Mouse (Mus musculus) neural tube, embryonic 11.5 days (tissue): Measurements from ENCODE around the gene Sap30bp. TPM values are rescaled to one million over a fixed set of nuclear protein-coding genes. Genes with fewer than 3 reads are reported as not detected.

Experiments
- ATAC-seq: fragments of 200-750 bp; cut with Nextera tagmentation; 2 replicates; pipeline ENCODE4 v1.8.0; 2017; ENCODE audit warnings: moderate number of reproducible peaks, mild to moderate bottlenecking, moderate TSS enrichment, moderate library complexity; ENCODE audit not compliant: insufficient read depth, low FRiP score, low TSS enrichment
- DNase-seq: peaks from one replicate; pipeline ENCODE4 v3.0.0-alpha.2; 2015; ENCODE audit warnings: low spot score
- H3K27ac ChIP-seq: fragments of 300-500 bp; sonication (generic); 2 replicates; pipeline ENCODE4 v1.5.1; 2014; ENCODE audit warnings: low read depth, mild to moderate bottlenecking, low read length
- H3K27me3 ChIP-seq: fragments of 300-500 bp; sonication (generic); 2 replicates; pipeline ENCODE4 v1.6.1; 2014; ENCODE audit warnings: mild to moderate bottlenecking, low read length, mixed read lengths; ENCODE audit not compliant: control insufficient read depth, insufficient read depth
- H3K36me3 ChIP-seq: fragments of 300-500 bp; sonication (generic); 2 replicates; pipeline ENCODE4 v1.6.1; 2014; ENCODE audit warnings: mild to moderate bottlenecking, low read length, moderate library complexity, mixed read lengths; ENCODE audit not compliant: control insufficient read depth, insufficient read depth
- H3K4me1 ChIP-seq: fragments of 300-500 bp; sonication (generic); 2 replicates; pipeline ENCODE4 v1.6.1; 2014; ENCODE audit warnings: low read length, mixed read lengths; ENCODE audit not compliant: control insufficient read depth, insufficient read depth
- H3K4me2 ChIP-seq: fragments of 300-500 bp; sonication (generic); 2 replicates; pipeline ENCODE4 v1.6.1; 2014; ENCODE audit warnings: low read depth, mild to moderate bottlenecking, moderate library complexity
- H3K4me3 ChIP-seq: fragments of 300-500 bp; sonication (generic); 2 replicates; pipeline ENCODE4 v1.5.1; 2014; ENCODE audit warnings: low read depth, low read length
- H3K9ac ChIP-seq: fragments of 300-500 bp; sonication (generic); 2 replicates; pipeline ENCODE4 v1.6.1; 2014; ENCODE audit warnings: mild to moderate bottlenecking, low read length
- H3K9me3 ChIP-seq: fragments of 300-500 bp; sonication (generic); 2 replicates; pipeline ENCODE4 v1.6.1; 2016; ENCODE audit warnings: low read length; ENCODE audit not compliant: control insufficient read depth
- WGBS: fragments of 180-500 bp; shearing (Covaris S2); extraction: QIAGEN DNeasy Blood & Tissue Kit; methylation state at CpG from one replicate; pipeline ENCODE4 v1.1.7; 2014; 5-methylcytosine and 5-hydroxymethylcytosine counted together
- polyA plus RNA-seq: library from polyadenylated mRNA; unstranded; fragments of >200 nt; fragmentation: Nextera tagmentation; extraction: Ambion mirVana; gene quantifications from 2 replicates; pipeline ENCODE4 v1.2.1, GENCODE M21; 2014

Sap30bp gene
- polyA plus RNA-seq, 1 experiment from 2014 or later: 51.8 TPM

GRCm38 (mm10) chr11:115918637-115919036 is 14.4 kb upstream of the Sap30bp start:
- no peaks in the 10 kb centered on the region for H3K9me3 ChIP-seq
- DNase-seq (no peak), ATAC-seq (no peak)
- no peak overlapping the region for H3K4me2 ChIP-seq
- 86% methylated on average over 5 of the region's 5 CpGs for WGBS
- H3K27ac ChIP-seq: no peak overlapping the region
- no peak overlapping the region for H3K9ac ChIP-seq
- H3K4me3 ChIP-seq: no peak overlapping the region
- H3K36me3 ChIP-seq: no peaks in the 10 kb centered on the region
- H3K4me1 ChIP-seq: no peaks in the 10 kb centered on the region
- no peaks in the 10 kb centered on the region for H3K27me3 ChIP-seq

- Histone ChIP-seq H3K4me3 (no peak overlapping the region), H3K27me3 (no peaks in the 10 kb centered on the region), H3K4me2 (no peak overlapping the region), H3K27ac (no peak overlapping the region), H3K36me3 (no peaks in the 10 kb centered on the region), H3K4me1 (no peaks in the 10 kb centered on the region), H3K9ac (no peak overlapping the region), H3K9me3 (no peaks in the 10 kb centered on the region)
- WGBS: 92% methylated on average over 5 of the region's 5 CpGs
- DNase-seq: no peak
- no peak for ATAC-seq
These were observed 14.0 kb upstream of the Sap30bp start for GRCm38 (mm10) chr11:115919073-115919472.

- Histone ChIP-seq H3K27ac (no peak overlapping the region), H3K9ac (no peak overlapping the region), H3K4me2 (no peak overlapping the region), H3K4me1 (no peaks in the 10 kb centered on the region), H3K27me3 (no peaks in the 10 kb centered on the region), H3K4me3 (no peak overlapping the region), H3K36me3 (no peaks in the 10 kb centered on the region), H3K9me3 (no peaks in the 10 kb centered on the region)
- no peak for ATAC-seq
- peak; percentile 23 for DNase-seq
- 52% methylated on average over 6 of the region's 6 CpGs for WGBS
These were observed 12.8 kb upstream of the Sap30bp start for GRCm38 (mm10) chr11:115920110-115920818.

GRCm38 (mm10) chr11:115921986-115922385 is 11.1 kb upstream of the Sap30bp start:
- WGBS: 88% methylated on average over 1 of the region's 1 CpGs
- H3K36me3 ChIP-seq: no peaks in the 10 kb centered on the region
- no peak overlapping the region for H3K9ac ChIP-seq
- no peak for ATAC-seq
- no peak overlapping the region for H3K4me2 ChIP-seq
- no peaks in the 10 kb centered on the region for H3K9me3 ChIP-seq
- H3K27me3 ChIP-seq: no peaks in the 10 kb centered on the region
- no peak overlapping the region for H3K27ac ChIP-seq
- no peak overlapping the region for H3K4me3 ChIP-seq
- no peaks in the 10 kb centered on the region for H3K4me1 ChIP-seq
- DNase-seq: no peak

GRCm38 (mm10) chr11:115929031-115929430 is 4.1 kb upstream of the Sap30bp start:
- ATAC-seq: no peak
- H3K4me3 ChIP-seq: no peak overlapping the region
- H3K9me3 ChIP-seq: no peaks in the 10 kb centered on the region
- H3K4me2 ChIP-seq: no peak overlapping the region
- no peaks in the 10 kb centered on the region for H3K27me3 ChIP-seq
- H3K36me3 ChIP-seq: no peaks in the 10 kb centered on the region; the same call in 1 of the 2 replicates
- WGBS: 93% methylated on average over 8 of the region's 8 CpGs
- no peak overlapping the region for H3K27ac ChIP-seq
- H3K9ac ChIP-seq: no peak overlapping the region
- no peak for DNase-seq
- H3K4me1 ChIP-seq: peaks cover 5% of the 10 kb centered on the region

GRCm38 (mm10) chr11:115929818-115930217 is 3.3 kb upstream of the Sap30bp start:
- no peaks in the 10 kb centered on the region for H3K27me3 ChIP-seq
- H3K36me3 ChIP-seq: no peaks in the 10 kb centered on the region; the same call in 1 of the 2 replicates
- no peak overlapping the region for H3K4me3 ChIP-seq
- no peak overlapping the region for H3K4me2 ChIP-seq
- ATAC-seq (no peak), DNase-seq (no peak)
- H3K27ac ChIP-seq: no peak overlapping the region
- H3K9ac ChIP-seq: no peak overlapping the region
- H3K9me3 ChIP-seq: no peaks in the 10 kb centered on the region
- peaks cover 13% of the 10 kb centered on the region for H3K4me1 ChIP-seq
- 75% methylated on average over 3 of the region's 3 CpGs for WGBS

- Histone ChIP-seq H3K27ac (no peak overlapping the region), H3K9ac (no peak overlapping the region), H3K4me1 (peaks cover 13% of the 10 kb centered on the region), H3K9me3 (no peaks in the 10 kb centered on the region), H3K36me3 (no peaks in the 10 kb centered on the region; the same call in 1 of the 2 replicates), H3K4me3 (no peak overlapping the region), H3K27me3 (no peaks in the 10 kb centered on the region), H3K4me2 (no peak overlapping the region)
- 69% methylated on average over 3 of the region's 3 CpGs for WGBS
- ATAC-seq (no peak), DNase-seq (no peak)
These were observed 1.8 kb upstream of the Sap30bp start for GRCm38 (mm10) chr11:115931235-115931634.

GRCm38 (mm10) chr11:115933747-115934110 is 647 bp downstream of the Sap30bp start:
- Histone ChIP-seq H3K27me3 (no peaks in the 10 kb centered on the region), H3K4me3 (peak overlapping the region; percentile 84), H3K9me3 (no peaks in the 10 kb centered on the region), H3K4me1 (peaks cover 13% of the 10 kb centered on the region), H3K36me3 (0 out of 2 replicates have a peak, but pooled peaks cover 2% of the 10 kb centered on the region), H3K27ac (no peak overlapping the region), H3K4me2 (peak overlapping the region; percentile 84), H3K9ac (peak overlapping the region; percentile 78)
- under 1% methylated on average over 16 of the region's 16 CpGs for WGBS
- no peak for DNase-seq
- ATAC-seq: no peak

- no peaks in the 10 kb centered on the region for H3K27me3 ChIP-seq
- peak; percentile 65 for DNase-seq
- no peak overlapping the region for H3K4me2 ChIP-seq
- no peak overlapping the region for H3K9ac ChIP-seq
- WGBS: 45% methylated on average over 6 of the region's 6 CpGs
- no peak overlapping the region for H3K4me3 ChIP-seq
- H3K36me3 ChIP-seq: peaks cover 13% of the 10 kb centered on the region
- no peaks in the 10 kb centered on the region for H3K4me1 ChIP-seq
- no peaks in the 10 kb centered on the region for H3K9me3 ChIP-seq
- no peak for ATAC-seq
- H3K27ac ChIP-seq: no peak overlapping the region
These were observed 6.7 kb downstream of the Sap30bp start for GRCm38 (mm10) chr11:115939690-115940329.
